Mouse (Mus musculus): ENCODE results near the gene A4gnt.

DNA sequence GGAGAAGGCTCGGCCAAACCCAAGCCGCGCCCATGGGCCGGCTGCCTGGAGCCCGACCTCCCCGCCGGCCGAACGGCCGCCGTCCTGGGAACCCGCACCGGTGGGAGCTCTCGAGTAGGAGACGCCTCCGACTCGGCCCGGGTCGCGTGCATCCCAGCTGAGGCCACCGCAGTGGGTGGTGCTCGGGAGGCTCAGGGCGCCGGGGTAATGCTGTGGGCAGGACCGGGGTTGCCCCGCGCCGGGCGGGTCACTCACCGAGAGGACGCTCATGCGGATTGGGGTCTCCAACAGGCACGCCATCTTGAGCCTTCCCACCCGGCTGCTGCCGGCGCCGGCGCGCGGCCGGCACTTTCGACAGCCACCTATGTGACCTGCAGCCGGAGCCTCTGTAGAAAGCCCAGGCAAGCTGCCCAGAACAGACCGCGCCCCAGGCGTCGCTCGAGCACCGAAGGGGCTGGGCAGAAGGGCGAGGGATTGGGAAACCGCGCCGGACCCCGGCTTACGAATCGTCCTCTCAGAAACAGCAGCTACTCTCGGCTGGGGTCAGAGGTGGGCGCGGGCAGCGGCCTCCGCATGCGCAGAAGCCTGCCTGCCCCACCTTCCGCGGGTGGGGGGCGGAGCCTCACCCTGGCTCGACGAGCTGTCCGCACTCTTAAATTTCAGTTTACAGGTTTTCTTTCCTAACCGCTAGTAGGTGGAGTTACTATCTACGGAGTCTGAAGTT lies 43.8 kb upstream of the A4gnt start, which contains the start of gene Armc8:
- peak; percentile 82 for TF ChIP-seq CHD2 (IDR thresholded peaks at IDR 0.05; ENCODE audit: low read length)
- peak; percentile 70; the same call in 1 of the 2 replicates for TF ChIP-seq UBTF (IDR thresholded peaks at IDR 0.05; ENCODE audit: low read depth, low read length)
- TF ChIP-seq CTCF (conservative IDR thresholded peaks at IDR 0.05 in 1 of 2, IDR thresholded peaks at IDR 0.05 in 1 of 2; ENCODE audit: low read depth in 2 of 2, low read length in 2 of 2): no peak
- no peak for TF ChIP-seq POLR2AphosphoS2 (IDR thresholded peaks at IDR 0.05; ENCODE audit: low read depth, low read length)
- TF ChIP-seq E2F4 (IDR thresholded peaks at IDR 0.05; ENCODE audit: insufficient replicate concordance, low read depth, low read length): no peak
- no peak for TF ChIP-seq EP300 (IDR thresholded peaks at IDR 0.05; ENCODE audit: low read length)
- no peak; the same call in 1 of the 2 replicates for TF ChIP-seq GABPA (IDR thresholded peaks at IDR 0.05; ENCODE audit: insufficient replicate concordance, low read depth, low read length)
- TF ChIP-seq ZNF384 (IDR thresholded peaks at IDR 0.05; ENCODE audit: low read depth, low read length): no peak
